Mouse (Mus musculus) heart, adult 2 months (tissue): ENCODE measurements around the gene Rps12-ps3.

ENCODE experiments used
- CTCF ChIP-seq: fragments of 200-600 bp; IDR thresholded peaks from 2 replicates; pipeline ENCODE4 v1.8.1; 2022; ENCODE audit warnings: antibody characterized with exemption, mild to moderate bottlenecking, moderate library complexity
- EP300 ChIP-seq: fragments of 200-500 bp; IDR thresholded peaks from 2 replicates; pipeline ENCODE4 v1.6.1; 2011; ENCODE audit warnings: low read depth, low read length, control low read depth; ENCODE audit not compliant: insufficient read depth
- POLR2A ChIP-seq: fragments of 200-500 bp; IDR thresholded peaks from 2 replicates; pipeline ENCODE4 v1.6.1; 2011; ENCODE audit warnings: mild to moderate bottlenecking, low read depth, low read length, control low read depth; ENCODE audit not compliant: insufficient read depth

- TF ChIP-seq EP300 (no peak), CTCF (peak; percentile 42), POLR2A (no peak)
Measured at GRCm38 (mm10) chr19:59345658-59346283, 23.7 kb downstream of the Rps12-ps3 start, which contains the start of gene Pdzd8.
